Mouse (Mus musculus) liver, embryonic 13.5 days (tissue): Measurements from ENCODE around the gene Slc10a7. TPM values are rescaled to one million over a fixed set of nuclear protein-coding genes. Genes with fewer than 3 reads are reported as not detected.

Experiments used
- ATAC-seq: fragments of 200-750 bp; cut with Nextera tagmentation; 2 replicates; pipeline ENCODE4 v1.8.0; 2017; ENCODE audit warnings: low read depth, mild to moderate bottlenecking, moderate number of reproducible peaks, moderate library complexity
- DNase-seq: peaks from one replicate; pipeline ENCODE4 v3.0.0; 2022
- H3K27ac ChIP-seq: fragments of 300-500 bp; sonication (generic); 2 replicates; pipeline ENCODE4 v1.5.1; 2015; ENCODE audit warnings: moderate library complexity, mild to moderate bottlenecking, inconsistent platforms
- H3K27me3 ChIP-seq: fragments of 300-500 bp; sonication (generic); 2 replicates; pipeline ENCODE4 v1.6.1; 2015; ENCODE audit warnings: mild to moderate bottlenecking, inconsistent platforms
- H3K36me3 ChIP-seq: fragments of 300-500 bp; sonication (generic); 2 replicates; pipeline ENCODE4 v1.6.1; 2015; ENCODE audit warnings: mild to moderate bottlenecking, inconsistent platforms
- H3K4me1 ChIP-seq: fragments of 300-500 bp; sonication (generic); replicated peaks from 2 replicates; pipeline ENCODE4 v1.6.1; 2015; ENCODE audit warnings: inconsistent platforms
- H3K4me2 ChIP-seq: fragments of 300-500 bp; sonication (generic); 2 replicates; pipeline ENCODE4 v1.6.1; 2015; ENCODE audit warnings: inconsistent platforms, mild to moderate bottlenecking, moderate library complexity
- H3K4me3 ChIP-seq: fragments of 300-500 bp; sonication (generic); replicated peaks from 2 replicates; pipeline ENCODE4 v1.5.1; 2015; ENCODE audit warnings: mild to moderate bottlenecking, inconsistent platforms
- H3K9ac ChIP-seq: fragments of 300-500 bp; sonication (generic); 2 replicates; pipeline ENCODE4 v1.6.1; 2015; ENCODE audit warnings: mild to moderate bottlenecking, inconsistent platforms
- H3K9me3 ChIP-seq: fragments of 300-500 bp; sonication (generic); replicated peaks from 2 replicates; pipeline ENCODE4 v1.6.1; 2016; ENCODE audit warnings: inconsistent platforms
- WGBS: fragments of 180-500 bp; shearing (Covaris S2); methylation state at CpG from one replicate; pipeline ENCODE4 v1.1.7; 2015; ENCODE audit not compliant: insufficient replicate concordance; 5-methylcytosine and 5-hydroxymethylcytosine counted together
- polyA plus RNA-seq: library from polyadenylated mRNA; unstranded; fragments of >200 nt; fragmentation: Nextera tagmentation; extraction: Ambion mirVana; gene quantifications from 2 replicates; pipeline ENCODE4 v1.2.1, GENCODE M21; 2015

Slc10a7 gene
- polyA plus RNA-seq, 1 experiment from 2014 or later, result 6.7 TPM

GRCm38 (mm10) chr8:78647846-78648245 lies 138.7 kb downstream of the Slc10a7 start:
- 71% methylated on average over 4 of the region's 4 CpGs for whole genome bisulfite sequencing
- Histone ChIP-seq H3K9ac (no peak overlapping the region), H3K4me1 (no peaks in the 10 kb centered on the region; the same call in 1 of the 2 replicates), H3K4me2 (no peak overlapping the region), H3K9me3 (no peaks in the 10 kb centered on the region), H3K36me3 (peaks cover 3% of the 10 kb centered on the region; the same call in 1 of the 2 replicates), H3K27me3 (no peaks in the 10 kb centered on the region), H3K4me3 (no peak overlapping the region), H3K27ac (no peak overlapping the region)
- ATAC-seq, result no peak
- no peak for DNase-seq

GRCm38 (mm10) chr8:78648918-78649317 lies 139.8 kb downstream of the Slc10a7 start:
- no peaks in the 10 kb centered on the region; the same call in 1 of the 2 replicates for H3K4me1 ChIP-seq
- H3K36me3 ChIP-seq, result peaks cover 3% of the 10 kb centered on the region; the same call in 1 of the 2 replicates
- H3K9me3 ChIP-seq, result no peaks in the 10 kb centered on the region
- DNase-seq (no peak), ATAC-seq (no peak)
- 53% methylated on average over 7 of the region's 7 CpGs for WGBS
- H3K4me2 ChIP-seq, result no peak overlapping the region
- no peak overlapping the region for H3K9ac ChIP-seq
- H3K4me3 ChIP-seq, result no peak overlapping the region
- H3K27me3 ChIP-seq, result no peaks in the 10 kb centered on the region
- H3K27ac ChIP-seq, result no peak overlapping the region

GRCm38 (mm10) chr8:78651670-78652069 lies 142.5 kb downstream of the Slc10a7 start:
- H3K4me2 ChIP-seq, result no peak overlapping the region
- no peak overlapping the region for H3K27ac ChIP-seq
- no peaks in the 10 kb centered on the region for H3K36me3 ChIP-seq
- H3K27me3 ChIP-seq, result no peaks in the 10 kb centered on the region
- H3K9me3 ChIP-seq, result no peaks in the 10 kb centered on the region
- DNase-seq (no peak), ATAC-seq (no peak)
- no peaks in the 10 kb centered on the region; the same call in 1 of the 2 replicates for H3K4me1 ChIP-seq
- H3K4me3 ChIP-seq, result no peak overlapping the region
- H3K9ac ChIP-seq, result no peak overlapping the region
- WGBS, result 73% methylated on average over 3 of the region's 3 CpGs

- no peak overlapping the region for H3K9ac ChIP-seq
- H3K36me3 ChIP-seq, result no peaks in the 10 kb centered on the region
- ATAC-seq (no peak), DNase-seq (no peak)
- H3K9me3 ChIP-seq, result no peaks in the 10 kb centered on the region
- H3K4me2 ChIP-seq, result no peak overlapping the region
- no peaks in the 10 kb centered on the region for H3K27me3 ChIP-seq
- WGBS, result 54% methylated on average over 1 of the region's 1 CpGs
- no peak overlapping the region for H3K27ac ChIP-seq
- H3K4me3 ChIP-seq, result no peak overlapping the region
- H3K4me1 ChIP-seq, result no peaks in the 10 kb centered on the region
These were observed 146.4 kb downstream of the Slc10a7 start for GRCm38 (mm10) chr8:78655351-78656045.

GRCm38 (mm10) chr8:78656700-78657370 lies 147.7 kb downstream of the Slc10a7 start:
- 66% methylated on average over 10 of the region's 10 CpGs for WGBS
- ATAC-seq (no peak), DNase-seq (no peak)

GRCm38 (mm10) chr8:78658172-78658571 lies 149.0 kb downstream of the Slc10a7 start:
- no peak overlapping the region for H3K4me3 ChIP-seq
- ATAC-seq (no peak), DNase-seq (no peak)
- no peak overlapping the region for H3K27ac ChIP-seq
- H3K4me2 ChIP-seq, result no peak overlapping the region
- no peak overlapping the region for H3K9ac ChIP-seq
- no peaks in the 10 kb centered on the region for H3K4me1 ChIP-seq
- no peaks in the 10 kb centered on the region for H3K9me3 ChIP-seq
- WGBS, result 80% methylated on average over 5 of the region's 5 CpGs
- H3K27me3 ChIP-seq, result no peaks in the 10 kb centered on the region
- no peaks in the 10 kb centered on the region for H3K36me3 ChIP-seq

More at GRCm38 (mm10) chr8:78656700-78657370, 147.7 kb downstream of the Slc10a7 start:
- Histone ChIP-seq H3K9me3 (no peaks in the 10 kb centered on the region), H3K27ac (no peak overlapping the region), H3K4me2 (no peak overlapping the region), H3K4me3 (no peak overlapping the region), H3K36me3 (no peaks in the 10 kb centered on the region), H3K4me1 (no peaks in the 10 kb centered on the region), H3K27me3 (no peaks in the 10 kb centered on the region), H3K9ac (no peak overlapping the region)

- H3K4me2 ChIP-seq, result no peak overlapping the region
- ATAC-seq, result no peak
- no peak overlapping the region for H3K27ac ChIP-seq
- no peaks in the 10 kb centered on the region for H3K4me1 ChIP-seq
- H3K4me3 ChIP-seq, result no peak overlapping the region
- no peak for DNase-seq
- H3K9me3 ChIP-seq, result no peaks in the 10 kb centered on the region
- WGBS, result 75% methylated on average over 3 of the region's 3 CpGs
- H3K9ac ChIP-seq, result no peak overlapping the region
- no peaks in the 10 kb centered on the region for H3K27me3 ChIP-seq
- H3K36me3 ChIP-seq, result no peaks in the 10 kb centered on the region
These were observed 150.6 kb downstream of the Slc10a7 start for GRCm38 (mm10) chr8:78659617-78660187.

GRCm38 (mm10) chr8:78664306-78664940 lies 155.3 kb downstream of the Slc10a7 start:
- H3K4me3 ChIP-seq, result no peak overlapping the region
- no peaks in the 10 kb centered on the region for H3K9me3 ChIP-seq
- 83% methylated on average over 12 of the region's 12 CpGs for WGBS
- 0 out of 2 replicates have a peak, but pooled peaks cover 3% of the 10 kb centered on the region for H3K36me3 ChIP-seq
- no peak overlapping the region for H3K9ac ChIP-seq
- H3K27me3 ChIP-seq, result no peaks in the 10 kb centered on the region
- no peak overlapping the region for H3K27ac ChIP-seq
- ATAC-seq (no peak), DNase-seq (no peak)
- no peak overlapping the region for H3K4me2 ChIP-seq
- H3K4me1 ChIP-seq, result no peaks in the 10 kb centered on the region

GRCm38 (mm10) chr8:78667399-78667798 lies 158.3 kb downstream of the Slc10a7 start:
- DNase-seq, result no peak
- H3K4me2 ChIP-seq, result no peak overlapping the region
- no peaks in the 10 kb centered on the region for H3K27me3 ChIP-seq
- 78% methylated on average over 5 of the region's 5 CpGs for WGBS
- H3K4me1 ChIP-seq, result no peaks in the 10 kb centered on the region
- H3K4me3 ChIP-seq, result no peak overlapping the region
- H3K27ac ChIP-seq, result no peak overlapping the region
- H3K9ac ChIP-seq, result no peak overlapping the region
- H3K9me3 ChIP-seq, result no peaks in the 10 kb centered on the region
- 0 out of 2 replicates have a peak, but pooled peaks cover 3% of the 10 kb centered on the region for H3K36me3 ChIP-seq
- no peak for ATAC-seq

- H3K36me3 ChIP-seq, result 0 out of 2 replicates have a peak, but pooled peaks cover 3% of the 10 kb centered on the region
- H3K27ac ChIP-seq, result no peak overlapping the region
- H3K9ac ChIP-seq, result no peak overlapping the region
- ATAC-seq (no peak), DNase-seq (no peak)
- no peaks in the 10 kb centered on the region for H3K9me3 ChIP-seq
- whole genome bisulfite sequencing, result 82% methylated on average over 5 of the region's 5 CpGs
- H3K4me3 ChIP-seq, result no peak overlapping the region
- H3K4me1 ChIP-seq, result no peaks in the 10 kb centered on the region
- H3K27me3 ChIP-seq, result no peaks in the 10 kb centered on the region
- no peak overlapping the region for H3K4me2 ChIP-seq
These were observed 159.1 kb downstream of the Slc10a7 start for GRCm38 (mm10) chr8:78668206-78668605.

GRCm38 (mm10) chr8:78670241-78670640 lies 161.1 kb downstream of the Slc10a7 start:
- WGBS, result 71% methylated on average over 7 of the region's 7 CpGs

More at GRCm38 (mm10) chr8:78670241-78670640, 161.1 kb downstream of the Slc10a7 start:
- no peak overlapping the region for H3K27ac ChIP-seq
- no peaks in the 10 kb centered on the region for H3K9me3 ChIP-seq
- no peak for DNase-seq
- no peaks in the 10 kb centered on the region for H3K27me3 ChIP-seq
- H3K4me2 ChIP-seq, result no peak overlapping the region
- 0 out of 2 replicates have a peak, but pooled peaks cover 3% of the 10 kb centered on the region for H3K36me3 ChIP-seq
- H3K4me3 ChIP-seq, result no peak overlapping the region
- H3K4me1 ChIP-seq, result no peaks in the 10 kb centered on the region
- ATAC-seq, result no peak
- H3K9ac ChIP-seq, result no peak overlapping the region
